Mouse (Mus musculus): ENCODE data around the gene Ppfia1.

Gene Ppfia1

GRCm38 (mm10) chr7:144441976-144442375 is 111.6 kb downstream of the Ppfia1 start:
- no peak for TF ChIP-seq GATA4 (IDR thresholded peaks at IDR 0.05; ENCODE audit: insufficient replicate concordance, low read length)

- TF ChIP-seq GATA4 (IDR thresholded peaks at IDR 0.05; ENCODE audit: insufficient replicate concordance, low read length): no peak
These were observed 112.1 kb downstream of the Ppfia1 start for GRCm38 (mm10) chr7:144441466-144441865.

GRCm38 (mm10) chr7:144438811-144439210 is 114.7 kb downstream of the Ppfia1 start:
- TF ChIP-seq GATA4 (IDR thresholded peaks at IDR 0.05; ENCODE audit: insufficient replicate concordance, low read length): no peak

GRCm38 (mm10) chr7:144432920-144433319 is 120.6 kb downstream of the Ppfia1 start:
- TF ChIP-seq GATA4 (IDR thresholded peaks at IDR 0.05; ENCODE audit: insufficient replicate concordance, low read length): no peak

- no peak for TF ChIP-seq GATA4 (IDR thresholded peaks at IDR 0.05; ENCODE audit: insufficient replicate concordance, low read length)
These were observed 126.1 kb downstream of the Ppfia1 start for GRCm38 (mm10) chr7:144427460-144427859.

Measured in liver, adult (tissue).